Mouse (Mus musculus) MEL (cell line): ENCODE data around the gene Zbtb24.

ENCODE experiments used
- BHLHE40 ChIP-seq: IDR thresholded peaks from 2 replicates; pipeline ENCODE4 v1.6.1; 2012; ENCODE audit warnings: low read depth, mild to moderate bottlenecking, inconsistent platforms, low read length, improper control_type of control experiment, borderline replicate concordance
- CHD2 ChIP-seq: IDR thresholded peaks from 2 replicates; pipeline ENCODE4 v1.6.1; 2011; ENCODE audit warnings: low read length, improper control_type of control experiment
- CTCF ChIP-seq, 3 experiments: IDR thresholded peaks in 2 of 3; conservative IDR thresholded peaks in 1 of 3; 2 replicates each; pipeline ENCODE4 v1.5.1; 2011 to 2012; ENCODE audit warnings: low read length in 3 of 3, low read depth in 2 of 3, mild to moderate bottlenecking in 2 of 3, improper control_type of control experiment in 1 of 3, inconsistent platforms in 1 of 3, mixed read lengths in 1 of 3, moderate library complexity in 1 of 3; ENCODE audit not compliant: control insufficient read depth in 1 of 3, insufficient read depth in 1 of 3, poor library complexity in 1 of 3, severe bottlenecking in 1 of 3
- ELF1 ChIP-seq: IDR thresholded peaks from 2 replicates; pipeline ENCODE4 v1.6.1; 2014; ENCODE audit warnings: low read depth, mild to moderate bottlenecking, inconsistent platforms, low read length, improper control_type of control experiment, moderate library complexity
- GABPA ChIP-seq: IDR thresholded peaks from 2 replicates; pipeline ENCODE4 v1.6.1; 2012; ENCODE audit warnings: low read depth, mild to moderate bottlenecking, inconsistent platforms, low read length, improper control_type of control experiment, moderate library complexity
- GATA1 ChIP-seq: IDR thresholded peaks from 2 replicates; pipeline ENCODE4 v1.6.1; 2011; ENCODE audit warnings: low read depth, low read length, improper control_type of control experiment
- POLR2A ChIP-seq, 2 experiments: IDR thresholded peaks; 2 replicates each; pipeline ENCODE4 v1.6.1; 2011 to 2012; ENCODE audit warnings: low read length in 2 of 2, mild to moderate bottlenecking in 2 of 2, control low read depth in 1 of 2, improper control_type of control experiment in 1 of 2, low read depth in 1 of 2, moderate library complexity in 1 of 2; ENCODE audit not compliant: control insufficient read depth in 1 of 2, insufficient read depth in 1 of 2, poor library complexity in 1 of 2
- SMC3 ChIP-seq: IDR thresholded peaks from 2 replicates; pipeline ENCODE4 v1.6.1; 2011; ENCODE audit warnings: low read depth, low read length, improper control_type of control experiment
- TAL1 ChIP-seq: IDR thresholded peaks from 2 replicates; pipeline ENCODE4 v1.6.1; 2012; ENCODE audit warnings: mild to moderate bottlenecking, inconsistent platforms, low read length, moderate library complexity, mixed read lengths
- USF1 ChIP-seq: IDR thresholded peaks from 2 replicates; pipeline ENCODE4 v1.6.1; 2014; ENCODE audit warnings: low read depth, mild to moderate bottlenecking, inconsistent platforms, low read length, improper control_type of control experiment, moderate library complexity
- ZKSCAN1 ChIP-seq: IDR thresholded peaks from 2 replicates; pipeline ENCODE4 v1.6.1; 2012; ENCODE audit warnings: low read depth, mild to moderate bottlenecking, inconsistent platforms, low read length, improper control_type of control experiment, moderate library complexity

- TF ChIP-seq CTCF (IDR thresholded peaks at IDR 0.05 in 2 of 3, conservative IDR thresholded peaks at IDR 0.05 in 1 of 3; ENCODE audit: control insufficient read depth in 1 of 3, insufficient read depth in 1 of 3, low read depth in 2 of 3, low read length in 3 of 3, poor library complexity in 1 of 3, severe bottlenecking in 1 of 3) = no peak
- no peak for TF ChIP-seq ZKSCAN1
- no peak for TF ChIP-seq POLR2A (IDR thresholded peaks at IDR 0.05; ENCODE audit: control insufficient read depth in 1 of 2, insufficient read depth in 1 of 2, low read depth in 1 of 2, low read length in 2 of 2, poor library complexity in 1 of 2)
- no peak for TF ChIP-seq USF1
- TF ChIP-seq GATA1 = no peak
- TF ChIP-seq GABPA = no peak
- TF ChIP-seq TAL1 = no peak
- no peak for TF ChIP-seq SMC3
- TF ChIP-seq ELF1 = no peak
- TF ChIP-seq BHLHE40 = no peak
- no peak for TF ChIP-seq CHD2
These were observed 64.7 kb downstream of the Zbtb24 start for GRCm38 (mm10) chr10:41514921-41515320.
